Mouse (Mus musculus) induced T-regulatory cell, adult 2 months (primary cell): Measurements from ENCODE around the gene Aldh8a1.

Source experiments
- DNase-seq: peaks from one replicate; pipeline ENCODE4 v3.0.0-alpha.2; 2012; ENCODE audit warnings: low read depth

Gene Aldh8a1

DNA sequence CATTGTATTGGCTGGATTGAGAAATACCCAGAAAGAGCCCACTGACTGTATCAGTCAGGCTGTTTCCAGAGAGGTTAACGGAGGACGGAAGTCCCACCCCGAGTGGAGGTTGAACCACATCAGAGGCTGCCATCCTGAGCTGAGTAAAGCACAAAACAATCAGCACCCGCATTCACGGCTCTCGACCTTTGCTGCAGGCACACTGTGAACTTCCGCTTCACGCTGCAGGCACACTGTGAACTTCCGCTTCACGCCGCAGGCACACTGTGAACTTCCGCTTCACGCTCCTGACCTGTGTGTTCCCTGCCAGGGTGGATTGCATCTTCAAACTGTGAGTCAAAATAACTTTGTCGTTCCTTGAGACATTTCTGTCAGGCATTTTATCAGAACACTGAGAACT is 42.1 kb downstream of the Aldh8a1 start:
- DNase-seq = peak; percentile 84

DNA sequence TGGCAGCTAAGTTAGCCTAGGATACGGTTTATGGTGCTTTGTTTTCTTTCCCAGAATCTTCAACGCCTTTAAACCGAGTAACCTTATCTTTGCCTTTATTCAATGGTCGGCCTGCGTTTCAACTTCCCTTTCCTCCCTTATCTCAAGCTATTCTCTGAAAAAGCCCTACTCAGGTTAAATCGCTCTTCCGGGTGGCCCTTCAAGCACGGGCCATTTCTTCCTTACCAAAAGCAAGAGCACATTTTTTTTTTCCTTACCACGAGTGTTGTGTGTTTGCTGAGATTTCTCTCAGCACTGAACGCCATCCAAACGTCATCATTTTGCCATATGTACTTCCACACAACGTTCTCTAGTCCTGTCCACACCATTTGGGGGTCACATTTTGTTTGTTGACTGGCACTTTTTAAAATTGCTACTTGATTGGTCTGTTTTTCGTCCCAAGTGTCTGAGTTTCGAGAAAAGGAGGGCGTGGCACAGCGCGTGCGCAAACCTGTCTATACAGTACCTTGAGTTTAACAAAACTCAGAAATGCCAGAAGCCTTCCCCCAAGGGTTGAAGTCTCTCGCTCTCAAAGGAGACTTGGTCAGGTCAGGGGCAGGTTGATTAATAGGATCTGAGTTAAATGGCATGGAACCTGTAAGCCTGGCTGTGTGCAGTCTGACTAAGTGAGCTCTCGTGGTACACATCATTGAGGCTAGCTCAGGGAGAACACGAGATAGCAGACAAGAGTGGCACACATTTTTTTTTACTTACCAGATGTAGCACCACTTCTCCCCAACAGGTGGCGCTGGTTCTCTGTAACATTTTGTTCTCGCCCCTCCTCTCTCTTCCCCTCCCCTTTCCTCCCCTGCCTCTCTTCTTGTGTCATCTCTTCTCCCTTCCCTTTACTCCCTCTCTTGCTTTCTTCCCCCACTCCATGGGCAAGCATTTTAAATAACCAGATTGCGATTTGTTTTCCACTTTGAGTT is 43.6 kb downstream of the Aldh8a1 start:
- peak; percentile 77 for DNase-seq

DNA sequence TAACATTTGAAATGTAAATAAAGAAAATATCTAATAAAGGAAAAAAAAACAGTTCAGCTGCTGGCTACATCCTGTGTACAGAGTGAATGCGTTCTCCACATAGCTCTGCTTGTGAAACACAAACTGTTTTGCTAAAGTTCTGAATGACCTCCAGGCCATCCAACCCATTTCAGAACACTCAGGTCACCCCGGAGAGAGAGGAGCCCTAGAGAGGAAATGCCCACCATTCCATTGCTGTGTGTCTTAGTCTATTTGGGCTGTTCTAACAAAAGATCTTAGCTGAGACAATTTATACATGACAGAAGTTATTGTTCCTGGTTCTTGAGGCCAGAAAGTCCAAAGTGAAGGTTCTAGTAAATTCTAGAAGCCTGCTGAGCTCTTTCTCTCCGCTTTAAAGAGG is 49.4 kb downstream of the Aldh8a1 start:
- no peak for DNase-seq

DNA sequence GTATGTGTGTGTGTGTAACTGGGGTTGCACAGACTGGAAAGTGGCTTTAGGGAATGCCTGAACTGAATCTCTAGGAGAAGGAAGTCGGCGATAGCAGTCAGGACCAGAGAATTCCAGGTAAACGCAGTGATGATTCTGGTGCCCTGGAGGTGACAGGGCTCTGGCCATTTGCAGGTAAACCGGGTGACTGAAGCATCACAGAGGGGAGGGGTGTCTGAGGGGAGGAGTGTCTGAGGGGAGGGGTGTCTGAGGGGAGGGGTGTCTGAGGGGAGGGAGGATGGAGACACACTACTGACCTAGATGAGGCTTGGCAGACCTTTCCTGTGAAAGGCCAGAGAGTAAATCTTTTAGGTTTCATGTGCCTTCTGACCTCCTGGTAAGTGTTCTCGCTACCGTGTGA is 50.9 kb downstream of the Aldh8a1 start:
- DNase-seq = no peak

DNA sequence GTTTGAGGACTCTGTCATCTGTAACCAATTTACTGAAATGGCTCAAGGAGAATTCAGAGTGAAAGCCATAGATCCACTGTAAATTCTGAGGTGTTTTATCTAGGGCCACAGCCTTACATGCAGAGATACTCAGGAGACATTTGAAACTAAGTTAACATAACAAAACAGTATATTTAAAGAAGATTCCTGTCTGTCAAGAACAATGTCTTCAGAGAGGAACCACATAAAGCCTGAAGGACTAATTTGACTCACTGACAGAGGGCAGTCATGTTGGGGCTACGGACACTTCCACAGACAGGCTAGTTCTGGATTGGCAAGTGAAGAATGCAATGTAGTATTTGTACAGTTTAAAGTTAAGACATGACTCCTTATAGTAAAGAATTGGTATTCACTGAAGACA is 62.2 kb downstream of the Aldh8a1 start:
- DNase-seq = no peak

- DNase-seq = no peak
These were observed 63.9 kb downstream of the Aldh8a1 start for GRCm38 (mm10) chr10:21441020-21441419.

GRCm38 (mm10) chr10:21441690-21442089 is 64.6 kb downstream of the Aldh8a1 start:
- no peak for DNase-seq

GRCm38 (mm10) chr10:21443646-21444324 is 66.7 kb downstream of the Aldh8a1 start:
- no peak for DNase-seq

DNA sequence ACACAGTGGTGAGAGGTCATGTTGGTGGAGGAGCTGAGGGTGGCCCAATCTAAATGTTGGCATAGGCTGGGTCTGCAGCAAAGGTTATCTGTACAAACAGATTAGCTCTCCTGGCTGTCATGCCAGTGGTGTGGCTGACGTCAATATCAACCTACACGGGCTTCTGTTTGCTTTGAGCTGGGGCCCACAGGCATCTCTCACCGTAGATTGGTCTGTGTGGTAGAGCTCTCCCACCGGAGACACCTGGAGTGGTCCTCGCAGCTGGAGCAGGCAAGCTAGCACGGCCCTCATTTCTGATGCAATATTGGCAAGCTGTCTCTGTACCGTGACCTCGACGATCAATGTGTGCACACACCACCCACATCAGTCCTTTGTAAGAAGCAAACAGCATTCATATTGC is 67.3 kb downstream of the Aldh8a1 start:
- DNase-seq = no peak
